Mouse (Mus musculus) kidney, postnatal 4 days (tissue): Measurements from ENCODE around the gene Otop2.
A peak's percentile ranks its signal among the peaks of the same experiment; 100 is the strongest.

Source experiments
- DNase-seq, 2 experiments: peaks; one replicate each; pipeline ENCODE4 v3.0.0; 2021; ENCODE audit warnings: mixed read lengths in 2 of 2

The Otop2 gene

DNA sequence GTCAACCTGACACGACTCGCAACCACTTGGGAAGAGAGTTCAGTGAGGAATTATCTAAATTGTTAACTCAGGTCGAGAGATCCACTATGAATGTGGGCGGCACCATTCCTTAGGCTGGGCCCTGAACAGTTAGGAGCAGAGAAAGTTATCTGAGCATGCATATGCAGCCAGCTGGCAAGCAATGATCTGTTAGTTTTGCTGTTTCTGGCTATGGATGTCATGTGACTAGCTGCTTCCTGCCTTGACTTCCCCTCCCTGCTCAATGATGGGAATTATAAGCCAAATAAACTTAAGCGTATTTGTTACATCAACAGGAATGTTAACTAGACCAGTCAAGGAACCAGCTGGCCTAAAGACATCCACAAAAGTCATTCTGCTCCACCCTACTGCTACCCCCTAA lies 46.4 kb downstream of the Otop2 start:
- no peak for DNase-seq

DNA sequence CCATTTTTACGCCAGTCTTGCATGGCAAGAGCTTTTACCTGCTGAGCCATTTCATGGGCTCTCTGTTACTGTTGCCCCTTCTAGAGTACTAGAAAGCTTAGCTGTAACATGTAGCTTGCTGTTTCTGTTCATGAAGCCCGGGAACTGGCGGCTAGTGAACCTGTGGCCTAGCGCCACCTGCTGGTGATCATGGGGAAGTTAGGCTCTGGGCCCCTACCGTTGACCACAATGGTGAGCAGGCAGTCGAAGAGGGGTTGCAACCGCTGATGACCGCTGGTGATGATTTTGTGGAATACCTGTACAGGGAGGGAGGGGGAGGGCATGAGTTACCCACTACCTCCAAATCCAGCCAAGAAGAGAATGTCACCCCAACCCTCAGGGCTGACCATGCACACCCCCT lies 47.2 kb downstream of the Otop2 start:
- DNase-seq = peak; percentile 78 to 82

DNA sequence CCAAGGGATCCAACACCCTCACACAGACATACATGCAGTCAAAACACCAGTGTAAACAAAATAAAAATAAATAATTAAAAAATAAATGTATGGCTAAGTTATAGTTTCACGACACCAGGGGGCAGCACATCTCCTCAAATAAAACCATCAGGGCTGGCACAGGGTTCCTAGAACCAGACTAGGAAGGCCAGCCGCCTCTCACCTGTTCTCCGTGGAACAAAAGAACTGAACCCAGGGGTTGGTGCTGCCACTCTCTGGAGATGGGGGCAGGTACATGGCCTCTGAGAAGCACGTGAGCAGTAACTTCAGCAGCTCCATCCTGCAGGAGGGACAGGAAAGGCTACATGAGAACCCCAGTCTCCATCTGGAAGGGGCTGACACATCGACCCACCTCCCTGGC lies 51.5 kb downstream of the Otop2 start:
- DNase-seq = peak; percentile 82 to 85

DNA sequence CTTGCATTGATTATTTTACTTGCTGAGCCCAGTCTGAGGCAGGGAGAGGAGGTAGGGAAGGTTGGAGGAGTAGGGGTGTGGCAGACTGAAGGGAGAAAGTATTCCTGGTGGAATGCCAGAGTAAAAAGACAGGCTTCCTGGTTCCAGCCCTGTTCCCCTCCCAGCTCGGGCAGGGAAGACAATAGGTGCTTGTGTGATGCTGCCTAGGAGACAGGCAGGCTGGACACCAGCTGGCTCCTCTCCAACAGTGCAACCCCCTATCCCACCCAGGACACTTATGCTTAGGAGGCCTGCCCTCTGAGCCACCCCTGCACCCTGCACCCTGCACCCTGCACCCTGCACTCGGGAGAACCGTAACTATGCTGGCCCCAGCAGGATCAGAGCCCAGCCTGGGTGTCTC lies 52.3 kb downstream of the Otop2 start:
- no peak for DNase-seq

DNA sequence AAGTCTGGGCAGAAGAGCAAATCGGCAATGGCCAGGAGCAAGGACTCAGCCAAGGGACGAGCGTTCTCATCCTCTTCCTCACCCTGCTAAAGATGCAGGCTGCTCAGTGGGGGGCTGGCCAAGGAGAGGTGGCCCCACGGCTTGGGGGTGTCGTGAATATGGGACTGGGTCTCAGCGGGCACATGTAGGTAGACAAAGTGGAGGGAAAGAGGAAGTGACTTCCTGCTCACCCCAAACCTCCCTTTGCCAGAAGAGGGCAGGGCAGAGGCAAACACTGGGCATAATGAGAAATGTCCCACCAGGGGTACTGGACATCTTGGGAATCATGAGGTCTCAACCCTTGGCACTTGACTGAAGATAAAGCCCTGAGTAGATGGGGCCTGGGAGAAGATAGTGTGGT lies 52.8 kb downstream of the Otop2 start:
- peak in 1 of 2 experiments; percentile 25 for DNase-seq

DNA sequence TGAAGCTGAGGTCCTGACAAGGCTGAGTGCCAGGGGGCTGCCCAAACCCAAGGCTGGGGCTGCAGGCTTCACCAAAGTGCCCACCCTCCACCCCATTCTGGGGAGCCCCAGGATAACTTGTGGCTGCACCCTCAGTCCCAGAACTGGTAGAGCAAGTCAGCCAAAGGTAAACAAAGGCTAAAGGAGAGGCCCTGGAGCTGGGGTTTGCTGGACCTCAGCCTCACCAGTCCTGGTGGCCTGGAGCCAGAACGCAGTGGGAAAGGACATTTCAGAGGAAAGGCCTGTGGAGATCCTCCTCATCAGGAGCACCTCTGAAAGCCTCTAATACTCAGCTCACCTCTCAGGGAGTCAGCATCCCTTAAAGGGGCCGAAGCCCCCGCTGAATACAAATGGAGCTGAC lies 57.2 kb downstream of the Otop2 start:
- no peak for DNase-seq

DNA sequence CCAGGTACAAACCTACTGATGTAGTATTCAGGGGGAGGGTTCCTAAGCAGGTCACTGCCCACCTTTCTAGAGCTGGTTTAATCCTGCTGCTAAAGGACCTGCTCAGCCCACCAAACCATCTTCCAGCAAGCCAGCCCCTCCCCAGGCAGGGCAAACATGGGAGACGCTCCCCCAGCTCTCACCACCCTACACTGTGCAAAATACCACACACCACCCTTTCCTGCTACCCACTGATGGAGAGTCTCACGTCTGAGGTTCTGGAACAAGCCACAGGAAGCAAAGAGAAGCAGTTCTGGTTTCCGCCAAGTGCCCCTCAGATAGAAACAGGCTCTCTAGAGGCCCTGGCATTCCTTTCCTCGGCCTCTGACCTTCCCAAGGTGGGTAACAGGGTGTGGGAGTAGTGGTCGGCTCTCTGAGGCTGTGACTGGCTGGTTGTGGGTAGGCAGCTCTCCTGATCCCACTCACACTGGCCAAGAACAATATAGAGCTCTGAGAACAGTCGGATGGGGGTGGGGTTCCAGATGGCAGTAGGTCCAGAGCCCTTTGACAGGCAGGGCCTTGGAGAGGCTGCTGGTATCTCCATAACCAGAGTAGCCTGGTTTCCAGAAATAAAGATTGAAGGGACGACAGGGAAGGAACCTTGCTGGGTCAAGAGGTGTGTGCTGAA lies 59.2 kb downstream of the Otop2 start:
- DNase-seq = peak in 1 of 2 experiments; percentile 35

DNA sequence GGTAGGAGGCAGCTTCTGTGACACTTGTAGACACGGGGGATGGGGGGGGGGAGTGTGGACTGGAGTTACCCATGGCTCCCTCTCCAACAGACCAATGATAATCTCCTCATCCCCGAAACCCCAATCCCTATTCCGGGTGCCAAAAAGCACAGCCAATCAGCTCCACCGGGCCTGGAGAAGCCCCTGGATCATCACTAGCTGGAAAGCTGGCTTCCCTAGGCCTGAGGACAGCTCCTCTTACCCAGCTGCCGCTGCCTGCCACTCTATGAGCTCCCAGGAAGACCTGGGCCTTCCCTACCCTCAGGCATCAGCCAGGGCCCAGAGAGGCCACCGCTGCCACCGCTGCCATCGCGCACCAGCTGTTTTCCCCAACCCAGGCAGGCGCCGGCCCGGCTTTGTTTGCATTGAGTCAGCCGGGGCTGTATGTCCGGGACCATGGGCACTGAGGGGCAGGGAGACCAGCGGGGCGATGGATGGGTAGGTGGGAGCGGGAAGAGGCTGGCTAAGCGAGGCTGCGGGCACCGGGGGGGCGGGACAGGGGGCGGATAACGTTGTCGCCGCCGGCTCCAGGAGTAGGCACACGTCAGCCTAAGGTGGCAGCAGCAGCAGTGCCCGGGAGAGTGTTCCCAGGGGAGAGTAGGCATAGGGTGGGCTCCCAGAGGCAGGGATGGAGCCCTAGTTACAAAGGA lies 59.9 kb downstream of the Otop2 start:
- peak in 1 of 2 experiments; percentile 39 for DNase-seq

DNA sequence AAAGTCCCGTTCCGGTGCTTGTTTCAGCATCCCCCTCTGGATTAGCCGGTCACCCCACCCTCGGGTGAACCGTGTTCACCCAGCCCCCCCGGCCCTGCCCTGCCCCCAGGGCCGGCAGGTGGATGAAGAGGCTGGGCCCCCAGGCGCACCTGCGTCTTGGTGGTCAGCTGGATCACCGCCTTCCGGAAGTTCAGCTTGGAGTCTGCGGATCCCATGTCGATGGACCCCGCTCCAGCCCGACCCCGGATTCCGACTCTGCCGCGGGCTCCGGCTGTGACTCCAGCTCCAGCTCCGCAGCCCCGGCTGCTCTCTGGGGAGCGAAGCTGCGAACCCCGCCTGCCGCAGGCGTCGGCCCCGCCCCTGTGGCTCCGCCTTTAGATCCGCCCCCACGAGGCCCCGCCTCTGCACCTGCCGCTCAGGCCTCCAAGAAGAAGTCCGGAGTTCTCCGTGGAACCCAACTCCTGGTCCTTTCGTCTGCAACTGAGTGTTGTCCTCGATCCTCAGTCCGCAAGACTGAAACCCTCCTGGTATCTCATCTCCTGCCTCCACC lies 60.5 kb downstream of the Otop2 start, which contains the start of gene Hid1:
Gene Hid1, minus strand, starts transcription at position 362 of the 550 bp plus-strand sequence.
- peak; percentile 83 to 87 for DNase-seq

DNA sequence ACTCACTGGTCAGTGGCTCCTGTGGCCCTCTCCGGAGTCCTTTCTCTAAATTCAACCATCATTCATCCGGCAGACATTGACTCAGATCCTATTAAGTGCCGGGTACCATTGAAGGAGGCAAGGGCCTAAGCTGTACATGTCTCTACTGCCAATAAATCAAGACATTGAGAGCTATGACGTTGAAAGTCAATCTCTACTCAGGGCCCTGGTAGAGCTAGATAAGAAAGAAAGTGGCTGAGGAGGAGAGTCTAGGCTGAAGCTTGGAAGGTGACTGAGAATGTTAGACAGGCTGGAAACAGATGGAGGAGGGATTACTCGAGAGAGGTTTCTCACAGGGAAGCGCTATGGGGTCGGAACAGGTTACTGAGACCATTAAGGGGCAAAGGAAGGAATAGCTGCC lies 63.4 kb downstream of the Otop2 start:
- DNase-seq = no peak

DNA sequence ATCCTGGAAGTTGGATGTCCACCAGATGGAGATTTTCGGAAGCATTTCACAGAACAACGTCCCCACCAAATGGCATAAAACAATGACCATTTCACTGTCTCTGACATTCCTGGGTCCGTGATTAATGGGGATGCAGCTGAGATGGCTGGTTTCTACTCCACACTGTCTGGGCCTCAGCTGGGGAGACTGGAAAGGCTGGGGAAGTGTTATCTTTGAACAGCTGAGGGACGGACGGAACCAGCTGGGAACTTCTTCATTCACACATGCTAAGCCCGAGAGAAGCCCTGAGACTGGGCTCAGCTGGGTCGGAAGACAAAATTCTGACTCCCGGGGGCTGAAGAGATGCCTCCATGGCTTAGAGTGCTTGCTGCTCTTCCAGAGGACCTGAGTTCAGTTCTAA lies 64.4 kb downstream of the Otop2 start:
- no peak for DNase-seq

DNA sequence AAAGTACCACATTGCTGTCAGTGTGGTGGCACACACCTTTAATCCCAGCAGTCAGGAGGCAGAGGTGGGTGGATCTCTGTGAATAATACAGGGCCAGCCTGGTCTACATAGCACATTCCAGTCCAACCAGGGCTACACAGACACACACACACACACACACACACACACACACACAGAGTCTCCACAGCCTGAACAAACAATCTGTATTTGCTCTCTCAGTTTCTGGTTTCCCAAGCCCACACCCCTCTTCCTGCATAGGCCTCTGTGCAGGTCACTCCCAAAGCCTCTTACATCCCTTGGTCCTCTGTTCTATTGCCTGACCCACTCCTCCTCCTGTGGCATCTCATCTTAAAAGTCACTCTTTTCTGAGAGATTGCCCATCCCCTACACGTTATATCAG lies 65.1 kb downstream of the Otop2 start:
- no peak for DNase-seq

DNA sequence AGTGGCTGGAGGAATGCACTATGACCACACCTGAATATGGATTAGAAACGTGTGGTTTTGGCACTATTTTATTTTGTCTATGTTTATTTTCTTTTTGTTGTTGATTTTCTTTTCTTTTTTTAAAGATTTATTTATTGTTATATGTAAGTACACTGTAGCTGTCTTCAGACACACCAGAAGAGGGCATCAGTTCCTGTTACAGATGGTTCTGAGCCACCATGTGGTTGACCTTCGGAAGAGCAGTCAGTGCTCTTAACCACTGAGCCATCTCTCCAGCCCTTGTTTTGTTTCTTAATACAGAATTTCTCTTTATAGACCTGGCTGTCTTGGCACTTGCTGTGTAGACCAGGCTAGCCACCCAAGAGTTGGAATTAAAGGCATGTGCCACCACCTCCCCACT lies 65.8 kb downstream of the Otop2 start:
- DNase-seq = no peak

DNA sequence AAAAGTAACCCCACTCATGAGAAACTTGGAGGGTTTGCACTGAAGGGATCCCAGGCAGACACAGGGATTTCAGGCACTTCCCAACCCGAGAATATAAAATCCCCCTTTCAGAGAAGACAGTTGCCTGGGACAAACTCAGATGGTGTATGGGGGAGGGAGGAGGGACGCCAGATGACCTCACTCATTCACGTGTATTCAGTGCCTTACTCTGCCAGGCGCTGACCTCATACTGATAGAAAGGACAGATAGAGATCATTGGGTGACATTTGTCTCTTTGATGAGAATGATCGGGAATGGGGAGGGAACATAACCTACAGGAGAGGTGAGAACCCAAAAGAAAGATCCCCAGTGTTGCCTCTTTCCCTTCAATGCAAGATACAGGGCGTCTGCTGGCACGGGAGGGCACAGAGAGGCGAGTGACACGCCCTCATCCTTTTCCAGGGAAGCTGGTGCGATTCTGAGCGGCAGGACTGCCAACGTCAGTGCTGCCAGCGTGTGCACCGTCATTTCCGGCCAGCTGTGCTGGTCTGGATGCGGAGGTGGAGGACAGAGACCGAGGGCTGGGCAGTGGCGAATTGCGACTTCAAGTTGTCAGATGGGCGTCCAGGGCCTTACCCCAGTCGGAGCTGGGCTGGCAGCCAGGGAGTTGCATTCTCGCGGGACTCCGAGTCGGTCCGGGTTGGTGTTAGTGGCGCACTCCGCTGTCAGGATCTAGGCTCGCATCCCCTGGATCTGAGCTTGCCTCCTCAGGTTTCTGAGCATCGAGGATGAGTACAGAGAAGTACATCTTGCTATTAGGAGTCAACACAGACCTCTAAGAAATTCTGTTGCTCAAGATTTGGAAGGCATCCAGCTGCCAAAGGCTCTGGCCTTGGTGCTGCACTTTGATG lies 67.1 kb downstream of the Otop2 start:
- peak; percentile 73 to 80 for DNase-seq

DNA sequence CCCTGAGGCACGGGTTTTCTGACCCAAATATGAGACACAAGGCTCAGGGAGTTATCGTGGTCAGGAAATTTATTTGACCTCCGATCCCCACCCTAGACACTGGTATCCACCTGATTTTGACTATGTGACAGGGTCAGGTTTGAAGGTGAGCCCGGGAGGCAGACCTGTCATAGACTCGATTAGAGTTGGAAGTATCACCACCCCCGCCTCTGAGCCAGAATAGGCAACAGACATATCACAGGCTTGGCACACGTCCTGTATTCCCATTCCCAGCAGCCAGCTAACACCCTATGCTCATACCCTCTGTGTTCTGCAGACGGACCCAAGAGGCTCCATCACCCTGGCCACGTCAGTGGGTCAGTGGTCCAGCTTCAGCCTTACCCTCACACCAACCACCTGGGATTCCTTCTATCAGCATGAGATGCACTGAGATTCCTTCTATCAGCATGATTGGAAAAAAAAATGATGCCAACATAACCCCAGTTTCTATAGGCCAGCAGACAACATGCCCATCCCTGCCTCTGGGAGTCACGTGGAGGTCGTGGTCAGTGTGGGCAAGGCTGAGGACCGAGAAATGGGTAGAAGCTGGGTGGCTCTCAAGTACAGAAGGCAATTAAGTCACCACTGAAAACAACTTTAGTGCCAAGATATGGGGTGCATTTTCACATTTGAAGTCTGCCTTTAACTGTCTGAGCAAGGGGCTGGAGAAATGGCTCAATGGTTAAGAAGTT lies 67.9 kb downstream of the Otop2 start:
- DNase-seq = no peak

DNA sequence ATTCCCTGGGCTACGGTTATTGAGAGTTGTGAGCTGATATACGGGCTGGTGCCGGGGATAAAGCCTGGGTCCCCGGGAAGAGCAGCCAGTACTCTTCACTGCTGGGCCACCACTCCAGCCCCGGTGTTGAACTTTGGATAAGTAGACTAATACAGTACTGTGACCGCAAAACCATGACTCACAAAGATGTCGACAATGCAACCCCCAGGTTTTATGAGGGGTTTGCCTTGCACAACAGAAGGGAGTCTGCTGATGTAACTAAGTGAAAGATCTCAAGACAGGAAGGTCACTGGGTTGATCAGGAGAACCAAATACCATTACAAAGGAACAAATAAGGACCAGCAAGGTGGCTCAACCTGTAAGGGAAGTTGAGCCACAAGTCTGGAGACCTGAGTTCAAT lies 69.8 kb downstream of the Otop2 start:
- no peak for DNase-seq

DNA sequence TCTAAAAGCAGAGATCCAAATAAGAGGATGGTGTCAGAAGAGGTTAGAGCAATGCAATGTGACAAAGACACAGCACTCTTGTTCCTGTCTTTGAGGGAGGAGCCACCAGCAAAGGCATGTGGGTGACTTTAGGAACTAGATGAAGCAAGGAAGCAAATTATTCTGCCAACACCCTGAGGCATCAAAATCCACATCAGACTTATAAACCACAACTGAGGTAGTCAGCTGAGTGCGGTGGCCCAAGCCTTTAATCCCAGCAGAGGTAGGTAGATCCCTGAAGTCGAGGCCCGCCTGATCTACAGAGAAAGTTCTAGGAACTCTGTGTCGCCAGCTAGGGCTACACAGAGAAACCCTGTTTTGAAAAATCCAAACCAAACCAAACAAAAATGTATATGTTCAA lies 70.3 kb downstream of the Otop2 start:
- DNase-seq = no peak

DNA sequence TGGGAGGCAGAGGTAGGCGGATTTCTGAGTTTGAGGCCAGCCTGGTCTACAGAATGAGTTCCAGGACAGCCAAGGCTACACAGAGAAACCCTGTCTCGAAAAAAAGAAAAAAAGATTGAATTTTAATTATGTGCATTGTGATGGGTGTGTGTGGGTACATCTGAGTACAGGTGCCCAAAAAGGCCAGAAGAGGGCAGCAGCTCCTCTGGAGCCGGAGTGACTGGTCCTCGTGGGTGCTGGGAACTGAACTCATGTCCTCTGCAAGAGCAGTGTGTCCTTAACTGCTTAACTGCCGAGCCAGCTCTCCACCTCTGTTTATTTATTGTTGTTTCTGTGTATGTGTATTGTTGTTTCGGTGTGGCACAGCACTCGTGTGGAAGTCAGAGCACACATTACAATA lies 70.9 kb downstream of the Otop2 start:
- no peak for DNase-seq

DNA sequence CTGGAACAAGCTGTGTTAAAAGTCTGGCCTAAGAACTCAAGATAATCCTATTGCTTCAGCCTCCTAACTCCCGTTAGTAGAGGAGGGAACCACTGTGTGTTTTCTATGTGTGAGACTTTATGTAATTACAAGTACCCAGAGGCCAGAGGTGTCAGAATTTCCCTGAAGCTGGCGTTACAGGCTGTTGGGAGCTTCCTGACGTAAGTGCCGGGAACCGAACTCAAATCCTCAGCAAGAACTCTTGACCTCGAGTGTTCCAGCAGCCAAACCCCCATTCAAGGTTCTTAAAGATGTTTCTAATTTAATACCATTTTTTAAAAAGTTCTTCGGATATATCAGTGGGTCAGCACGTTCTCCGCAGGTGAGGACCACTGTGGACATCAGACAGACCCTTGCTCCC lies 74.3 kb downstream of the Otop2 start:
- DNase-seq = no peak
